Mouse (Mus musculus) ovary, postnatal 36 days (tissue): ENCODE results near the gene Mrps10.
"Not testable (repeated sequence)": the region's sequence is repeated elsewhere in the genome, so short reads cannot be mapped to it uniquely, and the experiment has no call there.

Experiments
- DNase-seq: peaks from one replicate; pipeline ENCODE4 v3.0.0; 2022; ENCODE audit warnings: low spot score, mixed read lengths

Mrps10 gene

GRCm38 (mm10) chr17:47381917-47382316, 13.2 kb downstream of the Mrps10 start:
- no peak for DNase-seq

DNA sequence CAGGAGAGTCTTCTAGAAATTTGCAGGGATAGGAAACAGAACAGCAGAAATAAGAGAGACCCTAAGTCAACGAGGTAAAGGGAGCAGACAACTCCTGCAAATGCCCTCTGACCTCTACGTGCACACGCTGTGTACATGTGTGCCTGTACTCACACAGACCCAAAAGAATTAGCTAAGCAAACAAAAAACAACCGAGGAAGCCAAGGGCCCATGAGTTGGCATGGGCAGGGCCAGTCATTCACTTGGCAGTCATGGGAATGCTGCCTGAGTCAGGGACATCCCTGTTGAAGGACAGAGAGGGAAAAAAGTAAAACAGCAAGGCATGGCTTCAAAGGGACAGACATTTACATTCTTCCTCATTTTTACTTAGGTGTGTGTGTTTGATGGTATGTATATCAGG, 14.6 kb downstream of the Mrps10 start:
- no peak for DNase-seq

GRCm38 (mm10) chr17:47384064-47384463, 15.4 kb downstream of the Mrps10 start:
- no peak for DNase-seq

DNA sequence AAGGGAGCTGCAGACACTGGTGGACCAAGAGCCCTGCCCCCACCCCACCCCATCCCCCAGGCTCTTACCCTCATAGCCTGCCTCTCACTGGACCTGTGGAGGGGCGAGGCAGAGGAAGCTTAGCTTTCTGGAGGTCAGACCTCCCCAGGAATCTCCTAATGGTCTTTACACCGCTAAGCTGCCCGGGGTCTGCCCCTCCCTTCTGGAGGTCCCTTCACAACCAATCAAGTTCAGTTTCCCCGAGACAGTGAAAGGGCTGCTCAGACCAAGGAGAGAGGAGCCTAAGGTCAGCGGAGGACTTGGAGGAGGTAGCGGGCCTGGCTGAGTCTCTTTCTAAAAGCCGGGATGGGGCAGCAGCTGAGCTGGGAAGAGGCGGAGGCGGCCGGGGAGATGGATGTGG, 16.5 kb downstream of the Mrps10 start, which contains the start of gene Guca1b:
Gene Guca1b (plus strand): TSS at position 249 of the 400 bp plus-strand sequence.
- DNase-seq, result no peak

GRCm38 (mm10) chr17:47386649-47387048, 18.0 kb downstream of the Mrps10 start:
- peak; percentile 37 for DNase-seq

- peak; percentile 21 for DNase-seq
Observed at GRCm38 (mm10) chr17:47394223-47394869, 25.7 kb downstream of the Mrps10 start.

DNA sequence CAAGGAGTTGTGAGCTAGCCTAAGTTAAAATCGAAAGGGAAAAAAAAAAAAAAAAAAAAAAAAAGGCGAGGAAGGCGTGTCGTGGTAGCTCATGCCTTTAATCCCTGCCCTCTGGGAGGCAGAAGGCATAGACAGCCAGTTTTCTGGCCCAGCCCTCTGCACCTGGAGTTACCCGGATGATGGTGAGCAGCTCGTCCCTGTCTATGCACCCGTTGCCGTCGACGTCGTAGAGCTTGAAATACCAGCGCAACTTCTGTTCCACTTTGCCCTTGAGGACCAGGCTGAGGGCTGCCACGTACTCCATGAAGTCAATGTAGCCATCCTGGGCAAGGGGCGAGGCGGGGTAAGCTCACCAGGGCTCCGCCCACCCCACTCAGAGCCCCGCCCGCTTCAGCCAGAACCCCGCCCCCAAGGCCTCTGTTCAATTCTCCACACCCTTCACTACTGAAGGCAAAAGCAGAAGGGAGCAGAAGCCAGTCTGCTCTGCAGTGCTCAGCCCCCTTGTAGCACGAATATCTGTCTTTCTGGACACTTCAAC, 26.8 kb downstream of the Mrps10 start:
- DNase-seq, result peak; percentile 52

- no peak for DNase-seq
Observed at GRCm38 (mm10) chr17:47399091-47399490, 30.4 kb downstream of the Mrps10 start.

GRCm38 (mm10) chr17:47400451-47400850, 31.8 kb downstream of the Mrps10 start, which contains the start of gene Guca1a:
Gene Guca1a (minus strand): TSS chr17:47400584.
- DNase-seq, result no peak

- DNase-seq, result no peak
Observed at GRCm38 (mm10) chr17:47407717-47408557, 39.2 kb downstream of the Mrps10 start.

DNA sequence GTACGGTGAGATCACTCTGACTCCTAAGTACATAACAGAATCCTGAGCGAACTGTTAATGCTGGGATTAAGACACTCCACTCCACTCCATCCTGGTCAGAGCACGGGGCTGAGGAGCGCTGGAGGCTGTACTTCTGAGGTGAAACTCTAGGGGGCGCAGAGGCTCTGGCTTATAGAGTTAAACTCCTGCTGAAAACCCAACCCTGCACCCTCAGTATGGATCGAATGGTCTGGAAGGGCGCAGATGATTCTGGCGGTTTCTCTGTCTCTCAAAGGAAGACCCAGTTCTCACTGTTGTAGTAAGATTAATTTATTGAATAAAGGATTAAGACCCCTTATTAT, 39.8 kb downstream of the Mrps10 start:
- DNase-seq, result peak; percentile 55

- peak; percentile 27 for DNase-seq
Observed at GRCm38 (mm10) chr17:47409897-47410861, 41.5 kb downstream of the Mrps10 start.

DNA sequence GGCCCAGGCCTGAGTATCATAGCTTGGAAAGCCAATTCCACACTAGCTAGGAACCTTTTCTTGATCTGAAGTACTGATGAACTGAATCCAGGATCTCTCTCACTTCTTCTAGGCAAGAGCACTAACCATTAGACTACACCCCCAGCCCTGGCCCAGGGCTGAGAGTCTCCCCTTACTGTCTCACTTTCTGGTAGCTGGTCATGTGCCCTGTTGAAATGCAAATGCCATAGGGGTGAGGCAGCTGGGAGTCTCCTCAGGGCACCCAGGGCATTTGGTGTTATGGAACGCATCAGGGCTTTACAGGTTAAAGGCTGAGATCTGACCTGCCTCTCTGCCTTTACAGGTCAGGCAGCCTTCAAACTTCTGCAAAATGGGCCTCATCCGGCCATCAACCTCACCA, 51.5 kb downstream of the Mrps10 start:
- DNase-seq, result no peak

GRCm38 (mm10) chr17:47421566-47421965, 52.9 kb downstream of the Mrps10 start:
- DNase-seq, result no peak

DNA sequence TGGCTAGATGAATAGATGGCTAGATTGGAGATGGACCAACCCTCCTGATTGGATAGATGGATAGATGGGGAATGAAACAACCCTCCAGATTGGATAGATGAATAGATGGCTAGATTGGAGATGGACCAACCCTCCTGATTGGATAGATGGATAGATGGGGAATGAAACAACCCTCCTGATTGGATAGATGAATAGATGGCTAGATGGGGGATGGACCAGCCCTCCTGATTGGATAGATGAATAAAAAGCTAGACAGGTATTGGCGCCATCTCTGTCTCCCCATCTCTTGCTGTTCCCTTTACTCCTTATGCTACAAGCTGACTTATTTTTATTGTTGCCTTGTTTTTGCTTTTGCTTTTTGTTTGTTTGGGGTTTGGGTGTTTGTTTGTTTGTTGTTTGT, 53.9 kb downstream of the Mrps10 start:
- not testable (repeated sequence) for DNase-seq

GRCm38 (mm10) chr17:47424186-47424585, 55.5 kb downstream of the Mrps10 start:
- no peak for DNase-seq

DNA sequence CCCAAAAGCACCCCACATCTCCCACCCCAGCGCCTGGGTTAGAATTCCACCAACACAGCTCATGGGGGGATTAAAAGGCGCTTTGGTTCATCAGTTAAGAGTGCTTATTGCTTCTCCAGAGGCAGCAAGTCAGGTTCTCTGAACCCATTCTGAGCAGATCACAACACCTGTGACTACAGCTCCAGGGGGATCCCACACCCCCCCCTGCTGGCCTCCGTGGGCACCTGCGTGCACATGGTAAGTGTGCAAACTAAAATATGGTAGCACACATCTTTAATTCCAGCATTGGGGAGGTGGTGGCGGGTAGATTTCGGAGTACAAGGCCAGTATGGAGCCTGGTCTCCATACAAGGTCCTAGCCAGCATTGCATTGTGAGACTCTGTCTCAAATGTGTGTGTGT, 58.6 kb downstream of the Mrps10 start:
- no peak for DNase-seq

DNA sequence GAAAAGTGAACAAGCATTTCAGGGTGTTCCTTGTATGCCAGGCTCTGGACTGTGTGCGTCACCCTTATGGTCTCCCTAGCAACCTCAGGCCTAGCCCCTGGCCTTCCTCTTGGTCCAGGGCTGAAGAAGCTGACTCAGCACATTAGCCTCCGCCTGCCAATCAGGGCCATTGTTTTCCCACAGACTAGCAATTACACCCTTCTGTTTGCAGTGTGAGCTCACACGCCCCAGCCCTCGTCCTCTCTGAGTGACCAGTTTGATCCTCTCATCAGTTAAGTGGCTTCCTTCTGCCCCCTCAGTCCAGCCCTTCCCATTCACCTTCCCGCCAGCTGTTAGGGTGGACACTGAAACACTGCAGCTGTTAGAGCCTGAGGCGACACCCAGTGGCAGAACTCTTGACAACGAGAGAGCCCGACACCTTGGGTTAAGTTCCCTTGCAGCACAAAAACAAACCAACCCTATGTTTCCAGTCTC, 60.2 kb downstream of the Mrps10 start:
- DNase-seq, result peak; percentile 41

- DNase-seq, result no peak
Observed at GRCm38 (mm10) chr17:47430815-47431214, 62.1 kb downstream of the Mrps10 start.
